Mouse (Mus musculus): ENCODE measurements around the gene Tas2r143. TPM values are rescaled to one million over a fixed set of nuclear protein-coding genes. Genes with fewer than 3 reads are reported as not detected.

Tas2r143 gene
- total and polyA plus RNA-seq, 2 experiments from 2014 or later = not detected

- H3K4me1 ChIP-seq (ENCODE audit: insufficient read depth) = peaks cover 9% of the 10 kb centered on the region; the same call in 1 of the 2 replicates
- 95% methylated on average over 6 of the region's 6 CpGs for WGBS
- TF ChIP-seq CTCF (IDR thresholded peaks at IDR 0.05; ENCODE audit: low read depth) = no peak
- H3K4me2 ChIP-seq (ENCODE audit: low read depth) = no peak overlapping the region
- no peak overlapping the region for H3K9ac ChIP-seq
- H3K4me3 ChIP-seq (ENCODE audit: low read depth, low read length) = no peak overlapping the region
- ATAC-seq (no peak), DNase-seq (no peak)
- H3K27me3 ChIP-seq (ENCODE audit: insufficient read depth, low read length) = no peaks in the 10 kb centered on the region
- no peaks in the 10 kb centered on the region for H3K9me3 ChIP-seq (ENCODE audit: low read length)
- no peak overlapping the region for H3K27ac ChIP-seq (ENCODE audit: low read depth, low read length)
- H3K36me3 ChIP-seq (ENCODE audit: insufficient read depth) = peaks cover 40% of the 10 kb centered on the region
Measured at GRCm38 (mm10) chr6:42355366-42355765, 44.7 kb upstream of the Tas2r143 start.

- Histone ChIP-seq H3K4me3 (ENCODE audit: low read depth, low read length) (no peak overlapping the region), H3K36me3 (ENCODE audit: insufficient read depth) (peaks cover 46% of the 10 kb centered on the region), H3K9ac (no peak overlapping the region), H3K4me2 (ENCODE audit: low read depth) (no peak overlapping the region), H3K27ac (ENCODE audit: low read depth, low read length) (no peak overlapping the region), H3K9me3 (ENCODE audit: low read length) (no peaks in the 10 kb centered on the region), H3K27me3 (ENCODE audit: insufficient read depth, low read length) (no peaks in the 10 kb centered on the region), H3K4me1 (ENCODE audit: insufficient read depth) (peaks cover 3% of the 10 kb centered on the region; the same call in 1 of the 2 replicates)
- TF ChIP-seq CTCF (IDR thresholded peaks at IDR 0.05; ENCODE audit: low read depth) = no peak
- 92% methylated on average over 13 of the region's 13 CpGs for WGBS
- no peak for ATAC-seq
- DNase-seq = no peak
Measured at GRCm38 (mm10) chr6:42355794-42356600, 44.0 kb upstream of the Tas2r143 start.

- no peak overlapping the region for H3K27ac ChIP-seq (ENCODE audit: low read depth, low read length)
- no peak overlapping the region for H3K4me3 ChIP-seq (ENCODE audit: low read depth, low read length)
- ATAC-seq (no peak), DNase-seq (no peak)
- no peaks in the 10 kb centered on the region for H3K9me3 ChIP-seq (ENCODE audit: low read length)
- H3K36me3 ChIP-seq (ENCODE audit: insufficient read depth) = peaks cover 50% of the 10 kb centered on the region
- H3K4me2 ChIP-seq (ENCODE audit: low read depth) = no peak overlapping the region
- TF ChIP-seq CTCF (IDR thresholded peaks at IDR 0.05; ENCODE audit: low read depth) = no peak
- no peaks in the 10 kb centered on the region for H3K4me1 ChIP-seq (ENCODE audit: insufficient read depth)
- H3K27me3 ChIP-seq (ENCODE audit: insufficient read depth, low read length) = no peaks in the 10 kb centered on the region
- no peak overlapping the region for H3K9ac ChIP-seq
- WGBS = 95% methylated on average over 5 of the region's 5 CpGs
Measured at GRCm38 (mm10) chr6:42356913-42357312, 43.1 kb upstream of the Tas2r143 start.

- 61% methylated on average over 6 of the region's 6 CpGs for WGBS
- Histone ChIP-seq H3K27ac (ENCODE audit: low read depth, low read length) (no peak overlapping the region), H3K36me3 (ENCODE audit: insufficient read depth) (peaks cover 47% of the 10 kb centered on the region), H3K9ac (no peak overlapping the region), H3K4me1 (ENCODE audit: insufficient read depth) (no peaks in the 10 kb centered on the region), H3K4me3 (ENCODE audit: low read depth, low read length) (no peak overlapping the region), H3K9me3 (ENCODE audit: low read length) (no peaks in the 10 kb centered on the region), H3K4me2 (ENCODE audit: low read depth) (no peak overlapping the region), H3K27me3 (ENCODE audit: insufficient read depth, low read length) (no peaks in the 10 kb centered on the region)
- TF ChIP-seq CTCF (IDR thresholded peaks at IDR 0.05; ENCODE audit: low read depth) = no peak
- DNase-seq (no peak), ATAC-seq (no peak)
Measured at GRCm38 (mm10) chr6:42357901-42358300, 42.1 kb upstream of the Tas2r143 start.

- WGBS = 91% methylated on average over 12 of the region's 12 CpGs
- ATAC-seq (no peak), DNase-seq (no peak)
- TF ChIP-seq CTCF (IDR thresholded peaks at IDR 0.05; ENCODE audit: low read depth) = no peak
- Histone ChIP-seq H3K4me2 (ENCODE audit: low read depth) (no peak overlapping the region), H3K9ac (no peak overlapping the region), H3K27ac (ENCODE audit: low read depth, low read length) (no peak overlapping the region), H3K4me1 (ENCODE audit: insufficient read depth) (no peaks in the 10 kb centered on the region), H3K4me3 (ENCODE audit: low read depth, low read length) (no peak overlapping the region), H3K9me3 (ENCODE audit: low read length) (no peaks in the 10 kb centered on the region), H3K36me3 (ENCODE audit: insufficient read depth) (peaks cover 47% of the 10 kb centered on the region), H3K27me3 (ENCODE audit: insufficient read depth, low read length) (no peaks in the 10 kb centered on the region)
Measured at GRCm38 (mm10) chr6:42358901-42359300, 41.1 kb upstream of the Tas2r143 start.

GRCm38 (mm10) chr6:42359364-42360147 lies 40.5 kb upstream of the Tas2r143 start:
- no peak for DNase-seq
- no peak overlapping the region for H3K4me3 ChIP-seq (ENCODE audit: low read depth, low read length)
- H3K27me3 ChIP-seq (ENCODE audit: insufficient read depth, low read length) = no peaks in the 10 kb centered on the region
- no peaks in the 10 kb centered on the region for H3K9me3 ChIP-seq (ENCODE audit: low read length)
- TF ChIP-seq CTCF (IDR thresholded peaks at IDR 0.05; ENCODE audit: low read depth) = no peak
- no peak for ATAC-seq
- no peak overlapping the region for H3K4me2 ChIP-seq (ENCODE audit: low read depth)
- 79% methylated on average over 9 of the region's 9 CpGs for WGBS
- no peaks in the 10 kb centered on the region for H3K4me1 ChIP-seq (ENCODE audit: insufficient read depth)
- no peak overlapping the region for H3K9ac ChIP-seq
- H3K36me3 ChIP-seq (ENCODE audit: insufficient read depth) = peaks cover 47% of the 10 kb centered on the region
- H3K27ac ChIP-seq (ENCODE audit: low read depth, low read length) = no peak overlapping the region
